8 mouse cellular contexts compared by ENCODE assay signal in the genomic region with DNA sequence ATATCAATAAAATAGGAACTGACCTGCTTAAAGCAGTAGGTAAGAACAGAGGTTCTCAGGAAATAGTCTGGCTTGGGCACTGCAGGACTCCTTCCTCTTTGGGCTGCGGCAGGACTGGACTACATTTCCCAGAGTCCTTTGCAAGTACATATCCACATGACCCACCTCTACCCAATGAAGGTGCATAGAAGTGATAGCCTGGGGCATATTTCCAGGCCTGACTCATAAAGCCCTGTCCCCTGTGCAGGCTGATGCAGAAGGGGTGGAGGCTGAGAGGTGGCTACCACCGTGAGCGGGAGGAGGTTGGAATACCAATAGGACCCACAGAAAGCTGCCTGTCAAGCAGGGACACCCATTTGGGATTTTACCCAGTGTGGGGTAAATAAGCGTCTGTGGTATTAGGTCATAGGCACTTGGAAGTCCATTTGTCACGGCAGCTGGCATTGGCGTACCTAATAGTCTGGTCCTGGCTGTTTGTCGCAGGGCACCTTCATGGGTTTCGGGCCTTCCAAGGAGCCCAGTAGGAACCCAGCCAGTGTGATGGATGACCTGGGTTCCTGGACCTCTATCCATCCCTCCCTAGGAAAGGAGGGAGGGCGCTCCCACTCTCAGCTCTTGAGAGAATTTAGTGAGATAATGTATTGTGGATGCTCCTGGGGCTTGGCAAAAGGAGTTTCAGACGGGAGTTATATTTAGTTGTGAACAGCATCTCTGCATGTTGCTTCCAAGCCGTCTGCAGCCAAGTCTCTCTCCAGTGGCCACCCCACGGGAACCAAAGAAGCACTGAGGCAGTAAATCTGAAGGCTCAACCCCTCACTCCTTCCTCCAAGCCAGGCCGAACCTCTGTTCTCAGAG.
DNase-seq lines count a peak whose midpoint lies in the region; ATAC-seq and TF ChIP-seq lines count a peak whose summit lies in the region.

No protein-coding gene starts in this region.

- no peak overlapping the region for H3K4me3 ChIP-seq in G1E (ENCODE audit: low read depth, low read length)
- H3K4me3 ChIP-seq in forebrain, embryonic 12.5 days (replicated peaks), result no peak overlapping the region
- no peak overlapping the region for H3K4me3 ChIP-seq in heart, embryonic 16.5 days (ENCODE audit: low read length)

- TF ChIP-seq CTCF in G1E (IDR thresholded peaks at IDR 0.05; ENCODE audit: low read depth, low read length), result no peak

- H3K4me1 ChIP-seq in G1E (ENCODE audit: insufficient read depth, low read depth, low read length), result 0 out of 2 replicates have a peak, but pooled peaks cover 3% of the 10 kb centered on the region
- peaks cover 4% of the 10 kb centered on the region; the same call in 1 of the 2 replicates for H3K4me1 ChIP-seq in forebrain, embryonic 12.5 days
- H3K4me1 ChIP-seq in heart, embryonic 16.5 days (ENCODE audit: control insufficient read depth, insufficient read depth, low read length), result no peaks in the 10 kb centered on the region

- ATAC-seq in G1E (ENCODE audit: extremely low read depth, insufficient number of reproducible peaks, low FRiP score, poor library complexity, severe bottlenecking), result peak; percentile 54
- ATAC-seq in forebrain, embryonic 12.5 days (ENCODE audit: low FRiP score), result peak; percentile 91
- peak; percentile 91 for ATAC-seq in heart, embryonic 16.5 days (replicated peaks; ENCODE audit: extremely low read depth, insufficient read depth, low FRiP score)
- peak; percentile 95 for ATAC-seq in monocyte, adult 5-6 weeks (replicated peaks; ENCODE audit: insufficient number of reproducible peaks, low FRiP score, low TSS enrichment, poor library complexity, severe bottlenecking)

- peaks cover 35% of the 10 kb centered on the region for H3K27me3 ChIP-seq in G1E (ENCODE audit: insufficient read depth, low read length)
- no peaks in the 10 kb centered on the region for H3K27me3 ChIP-seq in forebrain, embryonic 12.5 days
- no peaks in the 10 kb centered on the region for H3K27me3 ChIP-seq in heart, embryonic 16.5 days (ENCODE audit: control insufficient read depth, insufficient read depth, low read length)

- H3K36me3 ChIP-seq in G1E (replicated peaks), result no peaks in the 10 kb centered on the region
- no peaks in the 10 kb centered on the region for H3K36me3 ChIP-seq in forebrain, embryonic 12.5 days (replicated peaks)
- H3K36me3 ChIP-seq in heart, embryonic 16.5 days (ENCODE audit: control insufficient read depth, insufficient read depth), result no peaks in the 10 kb centered on the region

- 62% methylated on average over 13 of the region's 13 CpGs for WGBS in forebrain, embryonic 12.5 days
- 62% methylated on average over 13 of the region's 13 CpGs for WGBS in heart, embryonic 16.5 days

- H3K9me3 ChIP-seq in G1E (replicated peaks), result no peaks in the 10 kb centered on the region
- H3K9me3 ChIP-seq in forebrain, embryonic 12.5 days, result no peaks in the 10 kb centered on the region
- no peaks in the 10 kb centered on the region for H3K9me3 ChIP-seq in heart, embryonic 16.5 days (replicated peaks; ENCODE audit: control insufficient read depth, low read length)

- H3K4me2 ChIP-seq in forebrain, embryonic 12.5 days, result no peak overlapping the region
- no peak overlapping the region for H3K4me2 ChIP-seq in heart, embryonic 16.5 days (ENCODE audit: low read depth, low read length)

- H3K27ac ChIP-seq in forebrain, embryonic 12.5 days, result no peak overlapping the region
- H3K27ac ChIP-seq in heart, embryonic 16.5 days (ENCODE audit: low read length), result no peak overlapping the region

- DNase-seq in G1E (ENCODE audit: low spot score) (peak; percentile 20), liver (peak; percentile 61)
- peak; percentile 36 for DNase-seq in c-Kit-positive CD71-positive TER-119-negative erythroid progenitor cells, embryonic 14.5 days (ENCODE audit: low read depth)
- peak; percentile 57 for DNase-seq in kidney, postnatal 10 days
- DNase-seq in thymus, postnatal 14 days, result peak; percentile 68

- no peak overlapping the region for H3K9ac ChIP-seq in forebrain, embryonic 12.5 days
- no peak overlapping the region for H3K9ac ChIP-seq in heart, embryonic 16.5 days (ENCODE audit: low read length)
